Mouse (Mus musculus) retina, adult 2 months (tissue): Measurements from ENCODE around the gene Samd13.

Source experiments
- DNase-seq: peaks from one replicate; pipeline ENCODE4 v3.0.0-alpha.2; 2012; ENCODE audit warnings: low read depth, low spot score

Gene Samd13

DNA sequence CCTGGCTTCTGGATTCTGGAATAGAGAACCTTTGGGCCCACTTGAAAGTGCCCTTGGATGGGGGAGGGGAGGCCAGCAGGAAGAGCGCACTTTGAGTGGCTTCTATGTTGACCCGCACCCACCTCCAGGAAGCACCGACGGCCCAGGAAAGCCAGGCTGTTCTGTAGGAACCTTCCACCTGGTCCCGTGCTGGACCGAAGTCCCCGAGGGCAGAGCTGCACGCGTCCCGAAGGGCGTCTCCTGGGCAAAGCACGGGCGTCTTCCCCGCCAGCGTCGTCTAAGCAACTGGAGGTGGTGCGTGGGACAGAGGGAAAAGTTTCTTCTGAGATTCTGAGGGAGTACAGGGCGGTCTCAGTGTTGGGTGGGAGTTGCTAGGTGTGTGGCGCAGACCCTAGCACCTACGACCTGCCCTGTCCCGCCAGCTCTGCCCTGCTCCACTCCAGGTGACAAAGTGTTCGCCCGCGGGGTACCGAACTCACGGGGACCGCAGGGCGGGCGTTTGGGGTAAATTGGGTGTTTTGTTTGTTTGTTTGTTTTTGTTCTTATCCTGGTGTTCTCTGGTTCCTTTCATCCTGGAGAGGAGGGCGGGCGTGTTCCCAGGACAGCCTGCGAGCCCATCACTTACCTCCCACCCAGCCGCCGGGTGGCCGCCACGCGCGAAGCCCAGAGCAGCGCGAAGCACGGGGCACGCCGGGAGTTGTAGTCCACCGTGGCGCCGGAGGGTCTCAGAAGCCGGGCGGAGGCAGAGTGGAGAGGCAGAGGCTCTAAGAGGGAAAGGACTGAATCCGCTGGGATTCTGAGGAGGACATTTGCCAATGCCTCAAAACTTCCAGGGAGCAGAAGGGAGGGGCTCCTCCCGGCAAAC lies at the start of gene Samd13:
Gene Samd13 (minus strand): TSS at position 782 of the 865 bp plus-strand sequence.
- DNase-seq = no peak

- no peak for DNase-seq
These were observed 46.1 kb upstream of the Samd13 start for GRCm38 (mm10) chr3:146731499-146731898.

- DNase-seq = no peak
These were observed 37.6 kb upstream of the Samd13 start for GRCm38 (mm10) chr3:146723037-146723436.

- DNase-seq = no peak
These were observed 34.3 kb upstream of the Samd13 start for GRCm38 (mm10) chr3:146719696-146720095.

DNA sequence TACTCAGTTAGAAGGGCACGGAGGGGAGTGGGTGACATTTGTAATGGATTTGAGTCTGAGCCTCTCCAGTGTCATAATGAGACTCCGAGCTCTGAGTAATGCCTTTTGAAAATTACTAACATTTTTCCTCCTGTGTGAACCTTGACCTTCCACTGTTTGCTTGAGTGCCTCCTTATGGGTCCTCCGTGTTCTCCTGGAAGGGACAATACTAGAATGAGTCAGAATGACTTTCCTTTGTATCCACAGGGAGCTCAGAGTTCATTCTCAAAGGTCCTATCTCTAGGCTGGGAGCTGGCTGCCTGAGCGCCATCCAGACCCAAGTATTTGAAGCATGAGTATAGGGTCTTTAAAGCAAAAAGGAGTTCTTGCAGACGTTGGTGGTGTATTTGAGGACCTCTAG lies 32.9 kb upstream of the Samd13 start:
- DNase-seq = no peak

- no peak for DNase-seq
These were observed 26.9 kb upstream of the Samd13 start for GRCm38 (mm10) chr3:146712305-146712704.

DNA sequence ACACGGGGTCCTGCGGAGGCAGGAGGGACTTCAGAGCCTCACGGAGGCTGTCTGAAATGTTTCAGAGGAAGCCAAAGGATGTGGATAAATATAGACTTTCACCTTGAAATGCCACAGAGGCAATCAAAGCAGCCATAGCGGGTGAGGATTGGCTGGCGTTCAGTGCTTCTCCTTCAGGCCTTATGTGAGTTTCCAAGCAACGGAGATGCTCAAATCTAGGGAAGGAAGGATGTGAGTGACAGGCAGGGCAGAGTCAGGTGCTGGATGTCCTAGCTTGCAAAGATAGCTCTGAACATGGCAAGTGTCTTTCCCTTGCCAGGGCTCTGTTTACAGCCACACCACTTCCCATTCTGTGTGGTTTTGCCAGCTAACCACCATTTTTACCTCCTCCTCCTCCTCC lies 26.2 kb upstream of the Samd13 start:
- DNase-seq = no peak

DNA sequence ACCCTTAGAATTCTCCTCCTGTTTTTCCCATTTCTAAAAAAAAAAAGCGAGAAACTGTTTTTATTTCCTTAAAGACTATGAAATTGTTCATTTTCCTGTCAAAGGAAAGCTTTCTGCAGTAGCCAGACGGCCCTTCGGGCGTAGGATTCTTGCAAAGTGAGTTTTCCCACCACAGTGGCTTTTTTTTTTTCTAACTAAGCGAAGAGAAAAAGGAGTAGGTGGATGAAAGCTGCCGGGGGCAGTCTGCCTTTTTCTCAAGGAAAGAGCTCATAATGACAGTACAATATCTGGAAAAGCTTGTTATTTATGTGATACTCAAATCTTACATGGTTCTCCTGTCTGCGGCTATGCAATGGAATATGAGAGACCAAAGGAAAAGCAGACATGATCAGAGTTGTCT lies 25.7 kb upstream of the Samd13 start:
- no peak for DNase-seq

GRCm38 (mm10) chr3:146709086-146709485 lies 23.7 kb upstream of the Samd13 start:
- no peak for DNase-seq

GRCm38 (mm10) chr3:146708381-146708780 lies 23.0 kb upstream of the Samd13 start:
- DNase-seq = no peak

- DNase-seq = no peak
These were observed 18.7 kb upstream of the Samd13 start for GRCm38 (mm10) chr3:146704099-146704498.

DNA sequence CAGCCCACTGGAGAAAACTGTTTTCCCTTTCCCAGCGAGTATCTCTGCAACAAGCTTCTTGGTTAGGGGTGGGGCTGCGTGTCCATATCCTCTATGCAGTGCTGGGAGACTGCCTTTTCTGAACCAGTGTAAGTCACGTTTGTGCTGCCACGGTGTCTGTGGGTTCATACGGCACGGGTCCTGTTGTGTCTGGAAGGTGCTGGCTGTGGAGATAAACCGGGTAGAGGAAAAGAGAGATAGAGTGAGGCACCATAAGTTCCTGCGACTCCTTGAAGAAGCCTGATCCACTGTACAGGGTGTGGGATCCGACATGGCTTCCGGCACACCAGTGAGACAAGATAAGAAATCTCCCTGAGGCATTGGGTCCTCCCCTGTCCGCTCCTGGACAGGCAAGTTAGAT lies 14.7 kb upstream of the Samd13 start:
- no peak for DNase-seq

- no peak for DNase-seq
These were observed 13.6 kb upstream of the Samd13 start for GRCm38 (mm10) chr3:146698982-146699381.

GRCm38 (mm10) chr3:146692547-146692946 lies 7.2 kb upstream of the Samd13 start:
- no peak for DNase-seq

DNA sequence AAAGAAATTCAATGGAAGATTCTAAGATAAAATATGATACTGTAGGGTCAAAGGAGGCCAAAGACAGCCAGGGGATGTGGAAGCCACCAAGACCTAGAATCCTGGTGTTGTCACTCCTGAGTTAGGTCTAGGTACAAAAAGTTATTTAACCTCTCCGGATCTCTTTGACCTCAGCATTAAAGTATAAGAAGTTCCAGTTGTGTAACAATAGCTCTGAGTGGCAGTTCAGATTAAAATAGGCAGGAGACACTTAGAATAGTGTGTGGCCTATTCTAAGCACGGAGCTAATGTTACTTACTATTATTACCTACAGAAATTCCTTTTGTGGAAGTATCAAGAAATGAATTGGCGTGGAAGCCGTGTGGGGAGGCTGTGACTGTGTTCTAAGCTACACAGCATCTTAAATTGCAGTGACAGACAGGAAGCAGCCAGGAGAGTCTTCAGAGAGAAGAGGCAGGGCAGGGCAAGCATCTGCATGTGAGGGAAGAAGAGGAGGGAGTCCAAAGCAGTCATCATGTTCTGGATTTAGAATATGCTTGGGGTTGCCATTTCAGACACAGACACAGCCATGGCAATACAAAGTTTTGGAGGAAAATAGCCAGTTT lies 1.8 kb upstream of the Samd13 start:
- DNase-seq = no peak

DNA sequence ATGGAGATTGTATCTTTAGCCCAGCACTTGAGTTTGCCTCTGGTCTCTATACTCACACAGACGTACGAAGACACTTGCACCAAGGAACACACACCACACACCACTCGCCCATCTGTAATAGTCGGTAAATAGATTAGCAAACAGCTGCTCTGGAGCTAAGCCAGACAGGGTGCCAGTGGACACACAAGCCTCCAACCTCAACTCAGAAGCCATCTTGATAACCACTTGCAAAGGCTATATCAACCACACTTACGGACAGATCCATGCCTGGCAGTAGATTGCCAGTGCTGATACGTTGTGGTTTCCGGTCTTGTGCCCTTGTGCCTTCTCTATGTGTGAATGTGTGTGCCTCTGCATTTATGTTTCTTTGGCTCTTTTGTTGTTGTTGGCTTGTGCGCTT lies 1.0 kb upstream of the Samd13 start:
- no peak for DNase-seq

- DNase-seq = no peak
These were observed 2.3 kb downstream of the Samd13 start for GRCm38 (mm10) chr3:146683095-146683494.

- DNase-seq = no peak
These were observed 3.2 kb downstream of the Samd13 start for GRCm38 (mm10) chr3:146682140-146682651.

GRCm38 (mm10) chr3:146681696-146682095 lies 3.7 kb downstream of the Samd13 start:
- no peak for DNase-seq

DNA sequence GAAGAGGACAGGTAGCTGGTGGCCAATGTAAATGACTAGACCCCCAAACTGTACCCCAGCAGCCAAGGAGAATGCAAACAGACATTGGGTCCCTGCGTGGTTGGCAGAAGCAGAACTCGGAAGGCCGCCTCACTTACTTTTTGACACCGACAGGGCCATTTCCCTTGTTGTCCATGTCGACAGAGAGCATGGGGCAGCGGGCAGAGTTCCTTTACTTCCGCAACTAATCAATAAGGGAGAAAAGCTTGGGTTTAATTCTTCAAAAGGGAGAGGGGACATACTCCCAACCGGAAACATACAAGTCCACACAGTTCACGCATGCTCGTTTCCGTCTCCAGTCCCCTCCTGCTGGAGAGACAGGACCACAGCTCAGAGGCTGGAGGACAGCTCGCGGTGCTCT lies 4.8 kb downstream of the Samd13 start:
- no peak for DNase-seq

DNA sequence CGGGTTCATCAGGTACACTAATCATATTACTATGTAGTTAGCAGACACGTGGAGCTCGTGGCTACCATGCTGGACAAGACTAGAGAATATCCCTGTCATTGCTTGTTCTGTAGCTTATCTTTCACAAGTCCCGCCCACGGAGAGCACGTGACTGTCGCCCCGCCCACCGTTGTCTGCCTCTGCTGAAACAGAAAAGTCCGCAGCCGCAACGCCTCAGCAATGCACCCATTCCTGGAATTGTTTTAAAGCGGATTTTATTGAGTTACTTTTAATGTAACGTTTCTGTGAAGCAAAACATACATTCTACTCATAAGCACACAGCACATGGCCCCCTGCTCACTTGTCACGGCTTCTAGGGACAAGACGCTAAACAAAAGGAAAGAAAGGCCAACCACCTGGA lies 5.7 kb downstream of the Samd13 start:
- no peak for DNase-seq

GRCm38 (mm10) chr3:146676193-146676592 lies 9.2 kb downstream of the Samd13 start:
- DNase-seq = no peak

DNA sequence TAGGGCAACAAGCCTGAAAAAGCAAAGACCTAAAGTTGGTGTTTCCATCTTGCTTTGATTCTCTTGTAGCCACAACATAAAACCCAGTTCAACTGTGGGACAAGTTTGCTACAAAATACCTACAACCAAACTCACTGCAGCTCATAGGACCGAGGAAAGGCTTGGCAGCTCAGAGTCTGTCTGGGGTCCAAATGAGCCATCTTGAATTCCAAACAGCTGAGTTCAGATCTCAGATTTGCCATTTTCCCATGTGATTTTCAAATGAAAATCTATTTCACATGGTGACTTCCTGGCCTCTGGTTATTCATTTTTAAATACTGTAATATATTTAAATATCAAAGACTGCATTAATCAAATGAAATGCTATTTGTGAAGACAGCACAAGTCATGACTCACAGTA lies 10.3 kb downstream of the Samd13 start:
- no peak for DNase-seq
